Mouse (Mus musculus): ENCODE results near the gene Iqsec3.

DNA sequence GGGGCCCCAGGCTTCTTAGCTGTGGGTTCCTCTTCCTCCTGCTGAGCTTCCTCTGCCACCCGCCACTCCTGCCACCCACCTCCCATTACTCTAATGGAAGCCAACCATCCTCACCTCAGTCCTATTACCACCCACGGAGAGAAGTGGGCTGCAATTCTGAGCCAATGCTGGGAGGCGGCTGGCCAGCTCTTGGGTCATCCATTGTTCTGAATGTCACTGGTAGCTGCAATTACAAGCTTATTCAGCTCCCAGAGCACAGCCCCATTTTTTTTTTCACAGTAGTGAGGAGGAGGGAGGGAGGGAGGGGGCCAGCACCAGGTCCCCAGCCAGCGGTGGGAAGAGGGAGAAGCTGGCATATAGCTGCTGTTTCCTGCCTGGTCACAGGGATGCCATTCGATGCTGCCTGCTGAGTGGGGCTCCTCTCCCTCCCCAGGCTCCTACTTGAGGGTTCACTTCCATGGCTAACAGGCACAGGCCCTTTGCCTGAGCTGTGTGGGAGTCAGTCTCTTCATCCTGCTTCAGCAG lies 32.7 kb downstream of the Iqsec3 start:
- TF ChIP-seq CTCF (IDR thresholded peaks at IDR 0.05; ENCODE audit: extremely low read depth, insufficient read depth, low read length) = no peak
- no peak for TF ChIP-seq POLR2A (IDR thresholded peaks at IDR 0.05; ENCODE audit: extremely low read depth, insufficient read depth, low read length)

Measured in cortical plate, adult 2 months (tissue).